Mouse (Mus musculus): ENCODE measurements around the gene Bend6. TPM values are rescaled to one million over a fixed set of nuclear protein-coding genes. Genes with fewer than 3 reads are reported as not detected.

Gene Bend6
- total and polyA plus RNA-seq, 2 experiments from 2014 or later = 92.0 to 115 TPM

GRCm38 (mm10) chr1:33813868-33814794 is 93.5 kb downstream of the Bend6 start, which contains the start of gene Zfp451:
Gene Zfp451, minus strand, starts transcription at chr1:33814595.
- H3K4me2 ChIP-seq (ENCODE audit: low read depth, low read length, poor library complexity, severe bottlenecking) = peak within 1 kb of the TSS; percentile 77
- H3K4me1 ChIP-seq (ENCODE audit: insufficient read depth, low read length) = peaks cover 7% of the 10 kb centered on the region
- H3K9ac ChIP-seq (replicated peaks; ENCODE audit: low read length, poor library complexity, severe bottlenecking) = peak within 1 kb of the TSS; percentile 93
- peaks cover 3% of the 10 kb centered on the region; the same call in 1 of the 2 replicates for H3K36me3 ChIP-seq (ENCODE audit: insufficient read depth, low read length)
- H3K27ac ChIP-seq (ENCODE audit: low read depth, low read length) = peak within 1 kb of the TSS; percentile 93
- DNase-seq (ENCODE audit: low spot score) (peak; percentile 98), ATAC-seq (ENCODE audit: low FRiP score) (peak; percentile 97)
- WGBS = under 1% methylated on average over 66 of the region's 85 CpGs
- H3K9me3 ChIP-seq (ENCODE audit: low read length) = no peaks in the 10 kb centered on the region
- peak; percentile 34; the same call in 1 of the 2 replicates for TF ChIP-seq CTCF (IDR thresholded peaks at IDR 0.05)
- H3K27me3 ChIP-seq (ENCODE audit: insufficient read depth, low read length) = no peaks in the 10 kb centered on the region
- H3K4me3 ChIP-seq (ENCODE audit: low read depth, low read length) = peak within 1 kb of the TSS; percentile 93

GRCm38 (mm10) chr1:33813495-33813867 is 94.1 kb downstream of the Bend6 start:
- Histone ChIP-seq H3K9ac (replicated peaks; ENCODE audit: low read length, poor library complexity, severe bottlenecking) (peak overlapping the region; percentile 93), H3K4me2 (ENCODE audit: low read depth, low read length, poor library complexity, severe bottlenecking) (peak overlapping the region; percentile 77), H3K27me3 (ENCODE audit: insufficient read depth, low read length) (no peaks in the 10 kb centered on the region), H3K4me1 (ENCODE audit: insufficient read depth, low read length) (peaks cover 7% of the 10 kb centered on the region), H3K27ac (ENCODE audit: low read depth, low read length) (peak overlapping the region; percentile 93), H3K36me3 (ENCODE audit: insufficient read depth, low read length) (peaks cover 3% of the 10 kb centered on the region; the same call in 1 of the 2 replicates), H3K9me3 (ENCODE audit: low read length) (no peaks in the 10 kb centered on the region), H3K4me3 (ENCODE audit: low read depth, low read length) (peak overlapping the region; percentile 93)
- ATAC-seq (ENCODE audit: low FRiP score) = no peak
- no peak for DNase-seq (ENCODE audit: low spot score)
- 7% methylated on average over 11 of the region's 11 CpGs for WGBS
- no peak for TF ChIP-seq CTCF (IDR thresholded peaks at IDR 0.05)

- peaks cover 35% of the 10 kb centered on the region; the same call in 1 of the 2 replicates for H3K36me3 ChIP-seq (ENCODE audit: insufficient read depth, low read length)
- H3K9me3 ChIP-seq (ENCODE audit: low read length) = no peaks in the 10 kb centered on the region
- WGBS = 95% methylated on average over 2 of the region's 2 CpGs
- ATAC-seq (ENCODE audit: low FRiP score) = no peak
- H3K4me1 ChIP-seq (ENCODE audit: insufficient read depth, low read length) = no peaks in the 10 kb centered on the region
- H3K4me2 ChIP-seq (ENCODE audit: low read depth, low read length, poor library complexity, severe bottlenecking) = no peak overlapping the region
- H3K4me3 ChIP-seq (ENCODE audit: low read depth, low read length) = no peak overlapping the region
- no peak for DNase-seq (ENCODE audit: low spot score)
- no peaks in the 10 kb centered on the region for H3K27me3 ChIP-seq (ENCODE audit: insufficient read depth, low read length)
- H3K9ac ChIP-seq (replicated peaks; ENCODE audit: low read length, poor library complexity, severe bottlenecking) = no peak overlapping the region
- no peak for TF ChIP-seq CTCF (IDR thresholded peaks at IDR 0.05)
- H3K27ac ChIP-seq (ENCODE audit: low read depth, low read length) = no peak overlapping the region
These were observed 104.3 kb downstream of the Bend6 start for GRCm38 (mm10) chr1:33803323-33803722.

Other genes with a start within 250 kb of the Bend6 start
- gene Prim2, start 238.0 kb downstream of the Bend6 start, total RNA-seq (2014; rRNA removed) = 18.7 and 21.5 TPM in 2 replicates
- 12.6 and 13.2 TPM in 2 replicates for gene Prim2, start 238.0 kb downstream of the Bend6 start, polyA plus RNA-seq (2015; fragmentation: Nextera tagmentation; extraction: Ambion mirVana)
- 9.3 and 13.2 TPM in 2 replicates for gene Rab23, start 187.9 kb downstream of the Bend6 start, total RNA-seq (2014; rRNA removed)
- gene Rab23, start 187.9 kb downstream of the Bend6 start, polyA plus RNA-seq (2015; fragmentation: Nextera tagmentation; extraction: Ambion mirVana) = 25.0 and 29.8 TPM in 2 replicates
- gene Bag2, start 150.0 kb downstream of the Bend6 start, total RNA-seq (2014; rRNA removed) = 12.8 and 26.1 TPM in 2 replicates
- 28.1 and 29.0 TPM in 2 replicates for gene Bag2, start 150.0 kb downstream of the Bend6 start, polyA plus RNA-seq (2015; fragmentation: Nextera tagmentation; extraction: Ambion mirVana)
- gene Zfp451, start 93.2 kb downstream of the Bend6 start, total RNA-seq (2014; rRNA removed) = 78.8 and 101 TPM in 2 replicates
- gene Zfp451, start 93.2 kb downstream of the Bend6 start, polyA plus RNA-seq (2015; fragmentation: Nextera tagmentation; extraction: Ambion mirVana) = 29.2 and 34.2 TPM in 2 replicates
- gene Dst, start 409 bp upstream of the Bend6 start, total RNA-seq (2014; rRNA removed) = 155 and 184 TPM in 2 replicates
- gene Dst, start 409 bp upstream of the Bend6 start, polyA plus RNA-seq (2015; fragmentation: Nextera tagmentation; extraction: Ambion mirVana) = 25.7 and 31.7 TPM in 2 replicates